Mouse (Mus musculus) right cerebral cortex, postnatal 25 days (tissue): ENCODE measurements around the gene Platr17.
"Not testable (repeated sequence)": the region's sequence is repeated elsewhere in the genome, so short reads cannot be mapped to it uniquely, and the experiment has no call there.

ENCODE experiments used
- DNase-seq: peaks from one replicate; pipeline ENCODE4 v3.0.0; 2022

Gene Platr17

DNA sequence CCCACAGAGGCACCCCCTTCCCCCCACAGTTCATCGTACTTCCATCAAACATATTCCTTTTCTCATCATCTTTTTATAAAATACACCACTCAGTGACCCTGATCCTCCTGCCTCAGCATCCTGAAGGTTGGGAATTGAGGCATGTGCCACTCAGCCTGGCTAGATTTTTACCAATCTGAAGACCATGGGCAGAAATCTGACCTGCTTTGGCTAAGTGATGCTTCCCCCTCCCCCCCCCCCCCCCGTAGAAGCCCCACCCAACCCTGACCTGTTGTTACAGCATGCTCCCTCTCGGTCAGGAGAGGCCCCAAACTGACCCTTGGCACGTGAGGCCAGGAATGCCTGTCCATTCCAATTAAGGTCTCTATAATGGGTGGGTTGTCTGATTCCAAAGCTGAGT lies at the start of gene Platr17:
TSS of gene Platr17 (plus strand) at position 301 of the 400 bp plus-strand sequence.
- not testable (repeated sequence) for DNase-seq

DNA sequence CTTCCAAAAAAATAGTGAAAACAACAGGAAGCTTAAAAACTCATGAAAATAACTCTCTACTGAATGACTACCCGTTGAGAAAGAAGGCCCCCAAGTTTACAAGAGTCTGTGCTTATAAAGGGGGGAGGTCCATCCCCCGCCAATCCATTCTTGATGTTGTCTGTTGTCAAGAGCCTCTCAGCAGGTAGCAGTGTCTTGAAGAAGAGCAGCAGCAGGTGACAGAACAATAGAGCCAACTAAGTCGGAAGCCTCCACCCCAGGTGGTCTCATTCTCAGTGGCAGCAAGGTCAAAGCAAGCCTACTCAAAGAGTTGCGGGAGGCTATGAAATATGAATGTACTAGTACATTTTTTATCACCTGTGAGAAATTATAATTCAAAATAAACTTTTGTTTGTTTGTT lies 47.1 kb upstream of the Platr17 start:
- DNase-seq = no peak

DNA sequence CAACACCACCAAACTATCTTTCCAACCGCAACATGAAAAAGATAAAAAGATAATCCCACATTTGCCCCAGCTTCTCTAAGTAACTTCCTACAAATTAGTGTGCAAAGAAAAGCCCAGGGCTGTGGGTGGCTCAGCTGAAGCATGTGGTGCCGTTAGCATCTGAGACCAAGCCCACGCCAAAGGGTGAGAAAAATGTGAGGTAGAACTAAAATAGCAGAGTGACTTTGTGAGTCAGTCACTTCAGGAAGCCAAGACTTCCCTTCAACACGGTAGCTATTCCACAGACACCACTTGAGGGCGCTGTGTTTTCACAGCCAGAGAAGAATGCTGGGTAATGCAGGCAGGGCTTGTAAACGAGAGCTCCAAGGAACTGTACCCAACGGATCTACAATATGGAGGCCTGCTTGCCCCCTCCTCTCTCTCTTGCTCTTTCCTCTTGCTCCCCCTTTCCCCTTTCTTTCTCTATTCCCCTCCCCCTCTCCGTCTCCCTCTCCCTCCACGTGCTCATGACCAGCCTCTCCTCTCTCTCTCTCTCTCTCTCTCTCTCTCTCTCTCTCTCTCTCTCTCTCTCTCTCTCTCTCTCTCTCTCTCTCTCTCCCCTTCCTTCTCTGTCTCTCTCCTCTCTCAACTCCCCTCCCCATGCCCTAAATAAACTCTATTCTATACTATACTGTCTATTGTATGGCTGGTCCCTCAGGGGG lies 39.5 kb upstream of the Platr17 start:
- DNase-seq = peak; percentile 73

DNA sequence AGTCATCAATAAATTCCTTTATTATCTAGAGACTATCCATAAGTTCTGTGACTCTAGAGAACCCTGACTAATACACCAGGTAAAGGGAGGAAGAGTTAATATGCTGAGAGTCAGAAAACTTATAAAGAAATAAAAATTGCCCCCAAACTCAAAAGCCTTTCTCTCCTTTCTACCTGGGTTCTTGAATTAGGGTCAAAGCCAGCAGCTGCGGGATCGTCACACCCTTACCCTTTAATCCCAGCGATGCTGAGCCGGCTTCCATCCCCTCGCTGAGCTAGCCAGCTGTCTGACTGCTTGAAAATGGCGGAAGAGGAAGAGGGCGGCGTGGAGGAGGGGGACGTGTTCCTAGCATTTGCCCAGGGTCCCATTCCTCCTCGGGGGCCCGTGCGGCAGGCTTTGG lies 31.4 kb upstream of the Platr17 start, which contains the start of gene Gm7029:
TSS of gene Gm7029 (plus strand) at position 301 of the 400 bp plus-strand sequence.
- not testable (repeated sequence) for DNase-seq

DNA sequence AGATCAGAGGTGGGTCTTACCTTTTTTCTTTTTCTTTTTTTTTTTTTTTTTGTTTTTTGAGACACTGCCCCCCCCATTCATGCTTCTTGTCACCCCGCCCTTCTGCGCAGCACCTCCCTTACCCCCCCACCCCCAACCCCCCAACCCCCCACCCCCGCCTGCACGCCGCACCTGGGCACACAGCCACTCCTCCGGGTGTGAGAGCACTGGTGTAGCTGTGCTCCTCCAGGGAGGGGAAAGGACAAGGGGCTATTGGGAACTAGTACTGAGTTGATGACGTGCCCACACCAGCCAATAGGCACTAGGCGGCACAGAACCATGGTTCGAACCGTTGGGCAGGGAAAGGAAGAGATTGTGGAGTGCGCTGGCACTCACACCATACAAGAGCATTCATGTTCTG lies 30.5 kb upstream of the Platr17 start:
- no peak for DNase-seq

DNA sequence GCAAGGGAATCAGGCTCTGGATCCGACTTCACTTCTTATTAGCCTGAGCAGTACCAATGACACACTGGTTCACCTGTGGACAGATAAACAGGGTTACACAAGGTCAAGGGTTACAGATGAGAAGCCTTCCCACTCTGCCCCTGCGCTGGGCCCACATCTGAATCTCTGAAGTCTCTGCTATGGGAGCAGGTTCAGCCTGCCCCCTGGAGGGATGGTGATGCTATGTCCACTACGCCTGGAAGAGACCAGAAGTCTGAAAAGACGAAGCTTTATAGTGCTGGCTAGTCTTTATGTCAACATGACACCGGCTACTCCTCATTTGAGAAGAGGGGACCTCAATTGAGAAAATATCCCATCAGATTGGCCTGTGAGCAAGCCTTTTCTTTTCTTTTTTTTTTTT lies 29.1 kb upstream of the Platr17 start:
- DNase-seq = not testable (repeated sequence)

DNA sequence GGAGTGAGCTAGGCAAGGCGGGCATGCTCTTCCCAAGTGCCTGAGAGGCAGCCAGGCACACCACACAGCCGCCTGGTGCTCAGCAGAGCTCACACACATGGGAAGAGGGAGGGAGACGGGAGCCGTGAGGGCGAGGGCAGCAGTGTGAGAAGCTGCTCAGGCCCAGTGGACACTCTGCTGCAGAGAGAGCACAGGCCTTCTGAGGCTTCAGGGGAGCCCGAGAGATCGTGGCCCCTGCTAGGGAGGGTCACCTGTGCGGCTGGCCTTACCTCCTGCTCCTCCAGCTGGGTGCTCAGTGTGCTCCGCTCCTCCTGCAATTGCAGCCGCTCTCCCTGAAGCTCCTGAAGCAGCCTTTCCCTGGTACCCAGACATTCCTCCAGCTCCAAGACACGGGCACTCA lies 20.6 kb upstream of the Platr17 start:
- not testable (repeated sequence) for DNase-seq

DNA sequence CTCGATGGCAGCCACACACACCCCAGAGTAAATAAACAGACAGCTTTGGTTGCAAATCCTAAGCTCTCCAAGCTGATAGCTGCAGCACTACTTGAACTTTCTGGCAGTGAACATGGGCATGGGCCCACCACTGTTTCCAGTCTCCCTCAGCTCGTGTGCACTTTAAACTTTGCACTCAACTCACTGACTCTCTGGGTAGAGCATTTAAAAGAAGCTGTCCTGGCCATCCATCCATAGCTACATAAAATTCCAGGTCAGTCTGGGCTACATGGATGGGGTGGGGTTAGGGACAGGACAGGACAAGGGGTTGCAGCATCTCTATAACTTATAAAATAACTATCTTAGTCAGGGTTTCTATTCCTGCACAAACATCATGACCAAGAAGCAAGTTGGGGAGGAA lies 17.1 kb upstream of the Platr17 start:
- not testable (repeated sequence) for DNase-seq

DNA sequence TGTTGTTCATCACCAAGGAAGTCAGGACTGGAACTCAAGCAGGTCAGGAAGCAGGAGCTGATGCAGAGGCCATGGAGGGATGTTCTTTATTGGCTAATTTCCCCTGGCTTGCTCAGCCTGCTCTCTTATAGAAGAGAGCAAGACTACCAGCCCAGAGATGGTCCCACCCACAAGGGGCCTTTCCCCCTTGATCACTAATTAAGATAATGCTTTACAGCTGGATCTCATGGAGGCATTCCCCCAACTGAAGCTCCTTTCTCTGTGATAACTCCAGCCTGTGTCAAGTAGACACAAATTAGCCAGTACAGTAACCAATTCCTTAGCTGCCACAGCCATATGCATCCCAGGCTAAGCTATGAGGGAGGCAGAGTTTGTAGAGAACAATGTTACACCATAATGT lies 16.7 kb upstream of the Platr17 start:
- DNase-seq = not testable (repeated sequence)

DNA sequence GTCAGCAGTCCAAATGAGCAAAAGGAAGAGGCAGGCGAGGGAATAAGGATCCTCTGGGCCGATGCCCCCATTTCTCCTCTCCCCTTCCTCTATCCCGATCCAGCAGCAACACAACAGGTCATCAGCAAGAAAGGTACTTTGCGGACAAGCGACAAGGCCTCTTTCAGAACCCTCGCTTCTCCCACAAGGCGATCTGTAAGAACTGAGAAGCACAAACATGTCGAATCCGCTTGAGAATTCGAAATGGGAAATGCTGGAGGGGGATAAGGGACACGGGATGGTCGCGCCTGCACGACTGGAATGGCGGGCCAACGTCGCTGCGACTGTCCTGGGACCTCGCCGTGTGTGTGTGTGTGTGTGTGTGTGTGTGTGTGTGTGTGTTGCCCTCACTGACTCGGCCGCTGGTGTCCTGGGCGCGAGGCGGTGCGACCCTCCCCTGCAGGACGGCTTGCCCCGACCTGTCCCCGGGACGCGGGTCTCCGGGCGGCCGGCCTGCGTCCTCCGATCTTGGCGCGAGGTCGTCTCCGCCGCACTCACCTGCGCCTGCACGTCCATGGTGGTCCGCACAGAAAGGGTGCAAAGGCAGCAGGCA lies 14.9 kb upstream of the Platr17 start:
- not testable (repeated sequence) for DNase-seq

DNA sequence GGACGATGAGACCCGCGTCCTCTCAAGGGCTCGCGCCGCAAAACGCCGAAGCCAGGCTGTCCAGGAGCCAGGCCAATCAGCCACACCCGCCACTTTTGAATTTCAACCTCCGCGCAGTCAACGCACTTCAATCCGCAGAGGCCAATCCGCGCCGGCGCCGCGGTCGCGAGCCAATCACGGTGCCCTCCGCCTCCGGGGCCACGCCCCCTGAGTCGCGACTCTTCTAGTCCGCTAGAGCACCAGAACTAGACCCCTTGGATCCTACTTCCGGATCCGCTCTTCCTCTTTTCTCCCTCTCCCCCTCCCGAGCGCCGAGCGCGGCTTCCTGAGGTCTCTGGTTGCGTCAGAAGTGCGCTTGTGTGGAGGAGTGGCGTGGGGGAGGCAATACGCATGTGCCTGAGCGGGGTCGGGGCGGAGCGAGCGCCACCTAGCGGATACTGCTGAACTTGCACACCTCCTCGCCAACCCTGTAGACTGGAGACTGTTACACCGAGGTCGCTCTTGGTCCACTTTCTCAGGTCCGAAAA lies 14.3 kb upstream of the Platr17 start, which contains the start of gene Kifc1:
TSS of gene Kifc1 (minus strand) at position 129 of the 527 bp plus-strand sequence.
- DNase-seq = peak; percentile 99

DNA sequence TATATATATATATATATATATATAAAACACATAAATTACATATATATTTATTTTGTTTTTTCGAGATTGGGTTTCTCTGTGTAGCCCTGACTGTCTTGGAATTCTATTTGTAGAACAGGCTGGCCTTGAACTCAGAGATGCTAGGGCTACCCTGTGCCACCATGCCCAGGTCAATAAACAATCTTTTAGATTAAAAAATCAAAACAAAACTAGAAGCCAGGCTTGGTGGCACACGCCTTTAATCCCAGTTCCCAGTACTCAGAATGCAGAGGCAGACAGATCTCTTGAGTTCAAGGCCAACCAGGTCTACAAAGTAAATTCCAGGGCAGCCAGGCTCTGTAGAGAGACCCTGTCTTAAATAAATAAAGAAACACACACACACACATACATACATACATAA lies 13.6 kb upstream of the Platr17 start:
- no peak for DNase-seq

DNA sequence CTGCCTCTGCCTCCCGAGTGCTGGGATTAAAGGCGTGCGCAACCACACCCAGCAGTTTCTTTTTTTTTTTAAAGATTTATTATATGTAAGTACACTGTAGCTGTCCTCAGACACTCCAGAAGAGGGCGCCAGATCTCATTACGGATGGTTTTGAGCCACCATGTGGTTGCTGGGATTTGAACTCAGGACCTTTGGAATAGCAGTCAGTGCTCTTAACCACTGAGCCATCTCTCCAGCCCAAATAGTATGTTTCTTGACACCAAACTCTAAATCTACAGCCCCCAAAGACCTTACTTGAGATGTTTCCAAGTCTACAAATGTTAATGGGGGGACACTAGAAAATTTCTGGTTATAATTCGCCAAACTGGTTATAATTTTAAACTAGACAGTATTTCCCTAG lies 13.0 kb upstream of the Platr17 start:
- DNase-seq = not testable (repeated sequence)

DNA sequence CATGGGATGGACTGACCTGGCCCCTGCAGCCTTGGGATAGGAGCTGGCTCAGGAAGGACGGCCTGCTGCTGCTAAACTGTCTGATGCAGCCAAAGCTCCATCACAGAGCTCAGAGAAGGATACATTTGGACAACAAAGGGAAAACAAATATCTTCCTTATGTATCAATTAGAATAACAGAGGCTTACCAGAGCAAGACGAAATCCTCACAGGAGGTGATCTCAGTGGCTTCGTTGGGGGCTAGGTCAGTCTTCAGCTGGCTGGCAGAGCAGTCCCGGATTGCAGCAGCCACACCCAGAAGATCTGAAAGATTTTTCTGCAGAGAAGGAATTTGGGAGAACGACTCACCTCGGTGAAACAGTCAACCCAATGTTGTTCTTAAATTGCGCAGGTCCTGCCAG lies 12.5 kb upstream of the Platr17 start:
- no peak for DNase-seq

DNA sequence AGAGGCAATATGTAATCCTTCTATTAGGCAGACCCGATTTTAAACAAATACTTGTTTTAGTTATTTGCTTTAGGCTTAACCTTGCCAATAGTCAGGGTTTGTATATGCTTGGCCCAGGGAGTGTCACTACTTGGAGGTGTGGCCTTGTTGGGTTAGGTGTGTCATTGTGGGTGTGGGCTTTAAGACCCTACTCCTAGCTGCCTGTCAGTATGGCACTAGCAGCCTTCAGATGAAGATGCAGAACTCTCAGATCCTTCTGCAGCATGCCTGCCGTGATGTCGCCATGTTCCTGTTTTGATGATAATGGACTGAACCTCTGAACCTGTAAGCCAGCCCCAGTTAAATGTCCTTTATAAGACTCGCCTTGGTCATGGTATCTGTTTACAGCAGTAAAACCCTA lies 11.9 kb upstream of the Platr17 start:
- DNase-seq = not testable (repeated sequence)

DNA sequence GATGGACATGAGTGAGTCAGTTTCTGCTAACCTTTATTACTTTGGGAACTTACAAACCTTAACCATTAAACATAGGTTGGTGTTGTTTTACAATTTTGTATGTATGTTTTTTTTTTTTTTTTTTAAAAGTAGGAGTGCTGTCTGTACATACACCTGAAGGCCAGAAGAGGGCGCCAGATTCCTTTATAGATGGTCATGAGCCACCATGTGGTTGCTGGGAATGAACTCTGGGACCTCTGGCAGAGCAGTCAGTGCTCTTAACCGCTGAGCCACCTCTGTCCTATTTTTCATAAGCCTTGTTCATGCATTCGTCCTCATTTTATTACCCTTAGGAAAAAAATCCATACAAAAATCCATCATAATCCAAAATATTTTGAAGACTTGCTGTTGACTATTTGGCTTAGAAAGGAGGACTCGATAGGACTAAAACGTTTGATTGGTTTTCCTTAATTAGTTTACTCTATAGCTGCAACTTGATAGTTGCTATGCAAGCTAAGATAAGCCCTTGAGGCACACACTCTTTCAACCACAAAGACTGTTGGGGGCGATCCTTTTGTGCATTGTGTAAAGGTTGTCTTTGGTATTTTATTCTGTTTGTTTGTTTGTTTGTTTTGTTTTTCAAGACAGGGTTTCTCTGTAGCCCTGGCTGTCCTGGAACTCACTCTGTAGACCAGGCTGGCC lies 7.7 kb upstream of the Platr17 start:
- DNase-seq = no peak

DNA sequence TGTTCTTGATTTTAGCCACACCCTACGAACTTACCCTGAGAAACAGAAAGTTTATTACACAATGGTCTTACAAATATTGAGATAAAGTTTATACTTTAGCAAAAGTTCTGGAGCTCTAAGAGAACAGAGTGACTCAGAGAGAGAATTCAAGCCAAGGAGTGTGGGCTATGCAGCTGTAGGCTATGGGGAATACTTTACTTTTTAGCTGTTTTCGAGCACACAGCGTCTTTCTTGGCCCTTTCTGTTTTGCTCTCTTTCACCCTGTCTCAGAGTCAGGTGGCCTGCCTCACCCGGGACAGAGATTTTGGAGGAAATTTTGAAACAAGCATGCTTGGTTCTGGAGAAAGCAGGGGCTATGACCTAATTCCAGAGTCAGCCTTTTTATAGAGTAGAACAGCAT lies 6.7 kb upstream of the Platr17 start:
- not testable (repeated sequence) for DNase-seq

DNA sequence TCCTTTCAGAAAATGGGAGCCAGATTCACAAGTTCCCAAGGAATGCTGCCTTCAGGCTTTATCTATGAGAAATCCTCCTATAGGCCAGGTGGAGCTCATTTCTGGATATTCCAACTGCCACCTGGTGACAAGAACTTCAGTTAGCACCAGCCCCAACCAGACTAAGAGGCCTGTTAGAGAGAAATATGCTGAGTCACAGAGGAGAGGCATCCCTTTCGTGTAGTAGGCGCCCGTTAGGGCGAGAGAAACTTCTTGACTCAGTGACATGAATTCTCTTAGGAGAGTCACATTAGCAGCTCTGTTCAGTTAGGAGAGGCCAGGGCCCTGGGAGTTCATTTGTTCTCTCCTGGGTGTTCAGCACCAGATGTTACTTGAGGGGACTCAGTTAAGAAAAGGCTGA lies 5.3 kb upstream of the Platr17 start:
- DNase-seq = no peak

DNA sequence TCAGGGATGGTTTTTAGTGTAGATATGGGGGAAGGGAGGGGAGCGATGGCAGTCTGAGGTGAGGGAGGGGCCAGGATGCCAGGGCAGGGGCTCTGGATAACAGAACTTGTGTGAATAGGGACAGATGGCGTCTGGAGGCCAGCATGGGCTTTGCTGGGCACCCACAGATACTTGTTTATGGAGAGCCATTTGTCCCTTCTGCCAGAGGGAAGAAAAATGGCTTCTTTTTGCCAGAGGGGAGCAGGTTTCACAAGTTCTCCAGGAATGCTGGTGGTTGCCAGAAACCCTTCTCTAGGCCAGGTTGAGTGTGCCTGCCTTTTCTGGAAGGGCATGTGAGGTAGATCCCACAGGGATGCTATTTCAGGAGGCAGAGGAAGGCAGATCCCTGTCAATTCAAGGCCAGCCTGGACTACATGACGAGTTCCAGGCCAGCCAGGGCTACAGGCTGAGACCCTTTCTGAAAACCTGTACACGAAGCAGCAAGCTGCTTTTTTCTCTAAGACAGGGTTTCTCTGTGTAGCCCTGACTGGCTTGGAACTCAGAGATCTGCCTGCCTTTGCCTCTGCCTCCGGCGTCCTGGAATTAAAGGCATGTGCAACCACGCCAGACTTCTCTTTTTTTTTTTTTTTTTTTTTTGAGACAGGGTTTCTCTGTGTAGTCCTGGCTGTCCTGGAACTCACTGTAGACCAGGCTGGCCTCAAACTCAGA lies 4.5 kb upstream of the Platr17 start:
- no peak for DNase-seq

DNA sequence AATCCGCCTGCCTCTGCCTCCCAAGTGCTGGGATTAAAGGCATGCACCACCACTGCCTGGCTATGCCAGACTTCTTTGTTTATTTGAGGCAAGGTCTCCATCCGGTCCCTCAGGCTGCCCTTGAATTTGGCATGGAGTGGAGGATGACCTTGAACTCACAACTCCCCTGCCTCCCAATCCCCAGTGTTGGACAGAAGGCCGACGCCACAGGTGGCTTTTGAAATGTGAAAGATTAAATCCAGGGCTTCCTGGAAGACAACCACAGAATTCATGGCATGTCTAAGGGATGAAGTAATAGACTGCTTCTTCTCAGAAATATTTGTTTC lies 4.0 kb upstream of the Platr17 start:
- no peak for DNase-seq

DNA sequence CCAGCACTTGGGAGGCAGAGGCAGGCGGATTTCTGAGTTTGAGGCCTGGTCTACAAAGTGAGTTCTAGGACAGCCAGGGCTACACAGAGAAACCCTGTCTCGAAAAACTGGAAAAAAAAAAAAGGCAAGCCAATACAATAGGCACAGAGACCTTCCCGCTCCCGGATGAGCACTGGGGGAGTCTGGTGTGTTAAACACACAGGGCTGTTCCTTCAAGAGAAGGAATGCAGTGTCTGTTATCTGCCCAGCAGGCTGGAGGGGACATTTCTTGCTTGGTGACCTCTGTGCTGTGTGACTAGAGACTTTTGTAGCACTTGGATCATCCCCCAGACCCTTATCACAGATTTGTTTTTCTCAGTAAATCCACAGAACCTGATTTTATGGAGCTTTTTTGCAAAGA lies 3.3 kb upstream of the Platr17 start:
- DNase-seq = no peak

DNA sequence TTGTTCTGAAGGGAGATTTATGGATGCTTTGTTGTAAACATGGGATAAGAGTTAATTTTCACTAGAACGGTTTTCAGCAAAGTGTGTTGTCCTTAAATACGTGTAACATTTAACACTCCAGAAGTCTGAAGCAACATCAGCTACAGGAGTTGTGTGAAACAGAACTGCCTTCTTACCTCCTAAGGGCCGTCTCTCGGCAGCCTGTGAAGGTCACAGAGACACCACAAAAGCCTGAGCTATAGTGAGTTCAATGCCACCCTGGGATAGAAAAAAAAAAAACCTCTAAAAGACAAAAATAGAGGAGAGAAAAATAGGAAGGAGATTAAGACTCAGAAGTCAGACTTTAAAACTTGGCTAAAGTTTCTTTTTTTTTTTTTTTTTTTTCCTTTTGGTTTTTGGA lies 2.9 kb upstream of the Platr17 start:
- no peak for DNase-seq

DNA sequence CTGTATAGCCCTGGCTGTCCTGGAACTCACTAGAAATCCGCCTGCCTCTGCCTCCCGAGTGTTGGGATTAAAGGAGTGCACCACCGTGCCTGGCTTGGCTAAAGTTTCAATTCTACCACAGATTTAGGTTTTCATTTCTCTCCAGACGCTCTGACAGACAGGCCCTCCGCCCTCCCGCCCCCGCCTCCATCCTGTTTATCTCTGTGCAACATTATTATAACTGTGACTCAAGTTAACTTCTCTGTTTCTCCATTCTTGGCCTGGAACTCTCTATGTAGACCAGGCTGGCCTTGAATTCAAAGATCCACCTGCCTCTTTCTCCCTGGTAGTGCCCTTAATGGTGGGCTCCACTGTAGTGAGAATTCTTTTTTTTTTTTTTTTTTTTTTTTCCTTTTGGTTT lies 2.4 kb upstream of the Platr17 start:
- no peak for DNase-seq
